Mouse (Mus musculus) ZHBTc4 (cell line): ENCODE measurements at regions not wholly inside any gene's neighbourhood (a gene's known extent, or its start where the extent isn't known, plus 50 kb on each side); places are given as distances from the start of the nearest gene placed in this dataset.
"Not testable (repeated sequence)": the region's sequence is repeated elsewhere in the genome, so short reads cannot be mapped to it uniquely, and the experiment has no call there.

Source experiments
- DNase-seq: peaks from one replicate; pipeline ENCODE4 v3.0.0-alpha.2; 2011; ENCODE audit warnings: low read depth, low spot score

- DNase-seq, result no peak
Measured at GRCm38 (mm10) chr17:43139916-43140315, 123.6 kb downstream of the Tnfrsf21 start.

- no peak for DNase-seq
Measured at GRCm38 (mm10) chr17:43141740-43142139, 125.4 kb downstream of the Tnfrsf21 start.

- DNase-seq, result no peak
Measured at GRCm38 (mm10) chr17:43145749-43146148, 124.4 kb upstream of the Adgrf1 start.

- DNase-seq, result peak; percentile 85
Measured at GRCm38 (mm10) chr17:43147935-43148334, 122.2 kb upstream of the Adgrf1 start.

- no peak for DNase-seq
Measured at GRCm38 (mm10) chr17:43152620-43153019, 117.5 kb upstream of the Adgrf1 start.

- DNase-seq, result not testable (repeated sequence)
Measured at GRCm38 (mm10) chr17:43155271-43155670, 114.9 kb upstream of the Adgrf1 start.

GRCm38 (mm10) chr17:43156116-43156515 is 114.0 kb upstream of the Adgrf1 start:
- DNase-seq, result no peak

GRCm38 (mm10) chr17:43157781-43158501 is 112.2 kb upstream of the Adgrf1 start:
- DNase-seq, result peak; percentile 77

GRCm38 (mm10) chr17:43158741-43159140 is 111.4 kb upstream of the Adgrf1 start:
- DNase-seq, result no peak

- peak; percentile 34 for DNase-seq
Measured at GRCm38 (mm10) chr17:43161306-43161705, 108.8 kb upstream of the Adgrf1 start.

GRCm38 (mm10) chr17:43163126-43163525 is 107.0 kb upstream of the Adgrf1 start:
- DNase-seq, result no peak

GRCm38 (mm10) chr17:43166091-43166490 is 104.0 kb upstream of the Adgrf1 start:
- DNase-seq, result no peak

- DNase-seq, result no peak
Measured at GRCm38 (mm10) chr17:43169435-43169834, 100.7 kb upstream of the Adgrf1 start.

- DNase-seq, result no peak
Measured at GRCm38 (mm10) chr17:43172657-43173165, 97.4 kb upstream of the Adgrf1 start.

GRCm38 (mm10) chr17:43174860-43175259 is 95.3 kb upstream of the Adgrf1 start:
- no peak for DNase-seq

GRCm38 (mm10) chr17:43177244-43177643 is 92.9 kb upstream of the Adgrf1 start:
- DNase-seq, result no peak

GRCm38 (mm10) chr17:43190016-43190415 is 80.1 kb upstream of the Adgrf1 start:
- DNase-seq, result no peak

GRCm38 (mm10) chr17:43190853-43191485 is 79.2 kb upstream of the Adgrf1 start:
- DNase-seq, result no peak

GRCm38 (mm10) chr17:43197232-43197631 is 72.9 kb upstream of the Adgrf1 start:
- peak; percentile 78 for DNase-seq

GRCm38 (mm10) chr17:43200832-43201231 is 69.3 kb upstream of the Adgrf1 start:
- DNase-seq, result no peak

GRCm38 (mm10) chr17:43206701-43207470 is 63.2 kb upstream of the Adgrf1 start:
- DNase-seq, result no peak

GRCm38 (mm10) chr17:43209727-43210126 is 60.4 kb upstream of the Adgrf1 start:
- no peak for DNase-seq
